Mouse (Mus musculus) embryo, embryonic 10 days (tissue): ENCODE measurements around the gene Adra1d.

ENCODE experiments used
- DNase-seq: peaks from one replicate; pipeline ENCODE4 v3.0.0-alpha.2; 2015; ENCODE audit warnings: low spot score

The Adra1d gene

DNA sequence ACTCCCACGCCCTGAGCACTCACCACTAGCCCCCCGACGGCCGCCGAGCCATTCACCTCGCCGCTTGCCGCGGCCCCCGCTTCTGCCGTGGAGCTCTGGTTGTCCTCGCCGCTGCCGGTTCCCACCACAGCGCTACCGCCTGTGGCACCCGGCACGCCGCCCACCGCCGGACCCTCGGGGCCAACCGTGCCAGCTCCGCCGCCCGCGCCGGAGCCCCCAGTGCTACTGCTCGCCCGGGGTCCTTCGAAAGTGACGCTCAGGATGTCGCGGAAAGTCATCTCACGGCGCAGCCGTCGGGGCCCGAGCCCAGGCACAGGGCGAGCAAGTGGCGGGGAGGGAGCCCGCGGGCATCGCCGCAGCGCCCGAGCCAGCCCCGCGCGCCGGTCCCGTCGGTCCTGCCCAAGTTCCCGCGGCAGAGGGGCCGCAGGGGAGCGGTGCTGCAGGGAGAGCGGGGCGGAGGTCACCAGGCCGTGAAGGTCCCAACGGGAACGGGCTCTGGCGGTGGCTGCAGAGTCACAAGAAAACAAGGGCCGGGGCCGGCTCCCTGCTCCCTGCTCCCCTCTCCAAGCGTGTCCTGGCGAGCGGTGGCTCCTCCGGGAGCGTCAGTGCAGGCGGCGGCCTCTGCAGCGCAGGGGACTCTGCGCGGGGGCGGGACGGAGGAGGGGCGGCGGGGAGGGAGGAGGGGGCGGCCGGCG, at the start of gene Adra1d:
Gene Adra1d (minus strand): TSS at position 393 of the 695 bp plus-strand sequence.
- DNase-seq = peak; percentile 44

DNA sequence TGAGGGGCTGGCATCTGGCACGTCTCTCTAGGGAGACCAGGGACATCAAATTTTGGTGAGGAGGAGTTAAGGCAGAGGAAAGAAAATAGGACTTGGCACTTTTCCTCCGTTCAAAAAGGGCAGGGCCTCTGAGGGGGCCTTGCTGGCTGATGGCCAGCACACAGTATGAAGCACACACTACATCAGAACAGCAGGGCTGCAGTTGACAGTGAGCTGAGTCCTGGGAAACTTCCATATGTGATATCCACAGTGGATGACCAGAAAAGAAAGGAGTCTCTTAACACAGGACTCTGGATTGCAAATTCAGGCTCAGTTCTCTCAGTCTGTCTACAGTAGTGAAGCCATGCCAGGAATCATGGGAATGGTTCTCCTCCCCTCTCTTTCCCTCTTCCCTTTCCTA, 39.8 kb upstream of the Adra1d start:
- no peak for DNase-seq

DNA sequence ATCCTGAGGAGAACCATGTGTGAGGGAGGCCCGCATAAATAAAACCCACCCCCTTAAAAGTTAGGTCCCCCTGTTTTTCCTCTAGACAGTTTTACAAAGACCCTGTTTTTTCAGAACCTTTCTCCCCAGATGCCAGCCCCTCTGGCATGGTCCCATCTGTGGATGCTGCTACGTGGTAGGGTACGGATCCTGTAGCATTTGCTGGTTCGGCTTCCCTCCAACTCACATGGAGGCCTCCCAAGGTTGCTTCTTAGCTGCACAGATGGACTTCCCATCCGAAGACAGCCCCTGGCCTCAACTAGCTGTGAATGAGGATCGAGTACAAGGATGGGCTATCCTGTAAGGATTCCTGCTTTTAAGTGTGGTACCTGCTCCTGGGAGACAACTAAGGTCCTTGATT, 32.8 kb upstream of the Adra1d start:
- DNase-seq = no peak

DNA sequence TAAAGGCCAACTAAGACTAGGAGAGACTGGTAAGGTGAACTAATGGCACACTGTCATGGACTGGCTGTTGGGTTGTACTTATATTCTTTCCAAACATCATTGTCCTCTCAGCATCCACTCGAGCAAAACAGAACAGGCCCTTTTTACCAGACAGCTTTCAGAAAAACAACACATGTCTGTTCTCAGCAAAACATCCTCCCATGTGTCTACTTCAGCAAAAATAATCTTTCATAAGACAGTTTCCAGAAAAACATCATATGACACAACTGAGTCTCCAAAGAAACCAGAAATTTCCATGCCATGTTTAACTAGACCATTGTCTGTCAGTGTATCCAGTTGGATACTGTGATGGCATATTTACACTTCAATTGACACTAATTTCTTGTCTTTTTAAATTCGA, 25.4 kb upstream of the Adra1d start:
- no peak for DNase-seq

DNA sequence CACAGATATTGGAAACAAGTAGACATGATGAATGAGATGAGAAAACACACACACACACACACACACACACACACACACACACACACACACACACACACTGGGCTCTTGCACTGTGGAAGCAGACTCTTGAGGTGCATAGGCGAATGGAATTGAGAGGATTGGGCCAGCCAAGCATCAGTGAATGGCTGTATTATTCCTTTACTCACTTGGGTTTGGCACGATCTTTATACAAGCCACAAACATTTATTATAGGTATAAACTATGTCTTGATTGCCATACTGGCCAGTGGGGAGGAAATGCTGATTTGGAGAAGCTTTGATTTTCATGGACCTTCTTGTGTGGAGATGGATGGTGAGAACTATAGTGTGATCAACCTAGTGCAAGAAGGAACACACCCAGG, 19.4 kb upstream of the Adra1d start:
- no peak for DNase-seq

DNA sequence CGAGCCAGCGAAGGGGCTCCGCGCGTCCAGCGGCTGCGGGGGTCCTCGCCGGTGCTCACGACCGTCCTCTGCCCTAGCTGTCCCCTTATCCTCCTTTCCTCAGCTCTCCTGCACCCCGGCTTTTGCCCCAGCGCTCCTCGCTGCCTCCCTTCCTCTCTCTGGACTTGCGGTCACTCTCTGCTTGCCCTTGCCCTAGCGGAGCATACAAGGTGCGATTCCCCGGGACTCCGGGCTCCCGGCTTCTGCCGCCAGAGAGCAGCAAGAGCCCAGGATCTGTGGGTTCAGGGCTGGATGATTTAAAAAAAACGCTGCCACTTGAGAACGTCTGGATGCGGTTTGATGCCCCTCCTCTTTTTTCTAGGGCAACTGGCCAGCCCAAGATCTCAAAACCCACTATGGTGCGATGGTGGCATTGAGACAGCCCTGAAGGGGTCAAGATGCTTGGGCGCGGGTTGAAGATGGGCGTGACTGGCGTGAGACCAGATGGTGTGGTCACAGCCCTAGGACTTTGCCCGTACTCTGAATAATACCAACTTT, 571 bp upstream of the Adra1d start:
- peak; percentile 78 for DNase-seq

DNA sequence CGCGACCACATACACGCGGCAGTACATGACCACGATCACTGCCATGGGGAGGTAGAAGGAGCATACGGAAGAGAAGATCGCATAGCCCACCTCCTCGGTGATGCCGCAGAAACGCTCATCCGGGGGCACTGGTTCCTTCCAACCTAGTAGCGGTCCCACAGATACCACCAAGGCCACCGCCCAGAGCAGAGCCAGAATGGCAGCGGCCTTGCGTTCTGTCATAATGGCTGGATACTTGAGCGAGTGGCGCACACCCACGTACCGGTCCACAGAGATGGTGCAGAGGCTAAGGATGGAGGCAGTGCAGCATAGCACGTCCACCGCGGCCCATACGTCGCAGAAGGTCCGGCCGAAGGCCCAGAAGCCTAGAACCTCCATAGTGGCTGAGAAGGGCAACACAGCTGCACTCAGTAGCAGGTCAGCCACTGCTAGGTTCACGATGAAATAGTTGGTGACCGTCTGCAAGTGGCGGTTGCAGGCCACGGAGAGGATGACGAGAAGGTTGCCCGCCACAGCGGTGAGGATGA, 676 bp downstream of the Adra1d start:
- DNase-seq = no peak

DNA sequence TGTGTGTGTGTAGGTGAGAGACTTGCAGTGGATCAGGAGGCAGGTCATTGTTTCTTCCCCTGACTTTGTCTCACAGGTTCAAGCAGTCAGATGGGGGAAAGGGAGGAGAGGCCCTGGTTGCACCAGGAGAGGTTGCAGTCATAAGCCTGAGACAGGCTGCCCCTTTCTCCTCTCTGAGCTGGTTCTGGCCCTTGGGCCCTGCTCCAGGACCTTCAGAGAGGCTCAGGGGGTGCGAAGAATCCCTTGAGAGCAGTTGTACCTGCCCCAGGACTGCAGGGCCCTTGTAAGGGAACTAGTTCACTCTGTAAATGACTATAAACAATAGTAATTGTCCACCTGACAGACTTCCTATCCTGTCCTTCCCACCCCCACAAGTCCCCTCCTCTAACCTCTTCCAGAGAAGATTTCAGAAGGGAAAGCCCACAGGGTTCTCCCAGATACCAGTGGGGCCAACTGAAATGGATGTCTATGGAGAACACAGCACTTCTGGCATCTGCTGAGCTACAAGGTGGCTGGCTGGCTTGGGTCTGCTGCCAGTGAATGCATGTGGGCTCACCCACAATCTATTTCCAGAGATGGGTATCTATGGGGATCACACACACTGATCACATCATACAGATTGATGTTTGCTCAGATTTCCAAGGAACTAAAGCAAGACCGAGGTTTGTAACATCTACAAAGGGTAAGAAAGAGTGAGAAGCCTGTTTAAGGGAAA, 1.7 kb downstream of the Adra1d start:
- no peak for DNase-seq

DNA sequence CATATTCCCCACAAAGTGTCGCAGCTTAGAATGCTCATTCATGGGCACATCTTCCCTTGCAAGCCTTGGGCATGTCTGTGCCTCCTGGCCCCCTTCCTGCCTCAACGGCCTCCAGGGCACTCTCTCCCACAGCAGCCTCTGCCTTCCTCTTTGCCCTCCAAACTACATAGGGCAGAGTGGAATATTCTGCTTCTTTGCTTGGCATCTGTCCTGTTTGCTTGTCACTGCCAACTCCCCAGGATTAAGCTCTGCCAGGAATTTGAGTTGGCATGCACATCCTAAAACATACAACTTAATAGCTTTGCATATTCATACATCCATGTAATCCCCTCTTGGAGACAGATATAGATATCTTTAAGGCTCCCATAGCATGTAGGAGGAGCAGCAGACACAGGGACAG, 4.2 kb downstream of the Adra1d start:
- no peak for DNase-seq

DNA sequence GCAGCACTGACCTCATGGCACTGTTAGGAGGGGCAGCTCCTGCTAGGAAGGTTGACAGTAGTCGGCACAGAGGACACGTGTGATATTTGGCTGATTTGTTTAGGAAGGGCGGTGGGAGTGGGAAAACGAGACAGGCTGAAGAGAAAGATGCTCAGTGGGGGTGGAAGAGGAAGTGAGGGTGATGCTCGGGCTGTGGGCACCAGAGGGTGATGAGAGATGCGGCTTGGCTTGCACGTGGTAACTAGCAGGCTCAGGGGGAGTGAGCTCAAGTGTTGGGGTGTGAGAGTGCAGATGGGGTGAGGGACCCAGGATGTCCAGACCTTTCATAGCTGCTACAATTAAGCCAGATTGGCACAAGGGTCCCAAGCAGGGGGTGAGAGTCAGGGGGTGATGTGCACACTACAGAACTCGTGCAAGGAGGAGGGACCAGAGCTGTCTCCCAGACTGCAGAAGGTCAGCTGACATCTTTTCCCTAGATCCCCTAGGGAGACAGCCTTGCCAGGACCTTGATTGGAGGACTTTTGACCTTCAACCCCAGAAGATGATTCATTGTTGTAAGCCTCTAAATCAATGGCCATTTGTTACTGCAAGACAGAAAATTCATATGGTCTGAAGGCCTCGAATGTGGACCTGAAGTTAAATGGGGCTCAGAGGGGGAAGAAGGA, 9.2 kb downstream of the Adra1d start:
- DNase-seq = no peak

DNA sequence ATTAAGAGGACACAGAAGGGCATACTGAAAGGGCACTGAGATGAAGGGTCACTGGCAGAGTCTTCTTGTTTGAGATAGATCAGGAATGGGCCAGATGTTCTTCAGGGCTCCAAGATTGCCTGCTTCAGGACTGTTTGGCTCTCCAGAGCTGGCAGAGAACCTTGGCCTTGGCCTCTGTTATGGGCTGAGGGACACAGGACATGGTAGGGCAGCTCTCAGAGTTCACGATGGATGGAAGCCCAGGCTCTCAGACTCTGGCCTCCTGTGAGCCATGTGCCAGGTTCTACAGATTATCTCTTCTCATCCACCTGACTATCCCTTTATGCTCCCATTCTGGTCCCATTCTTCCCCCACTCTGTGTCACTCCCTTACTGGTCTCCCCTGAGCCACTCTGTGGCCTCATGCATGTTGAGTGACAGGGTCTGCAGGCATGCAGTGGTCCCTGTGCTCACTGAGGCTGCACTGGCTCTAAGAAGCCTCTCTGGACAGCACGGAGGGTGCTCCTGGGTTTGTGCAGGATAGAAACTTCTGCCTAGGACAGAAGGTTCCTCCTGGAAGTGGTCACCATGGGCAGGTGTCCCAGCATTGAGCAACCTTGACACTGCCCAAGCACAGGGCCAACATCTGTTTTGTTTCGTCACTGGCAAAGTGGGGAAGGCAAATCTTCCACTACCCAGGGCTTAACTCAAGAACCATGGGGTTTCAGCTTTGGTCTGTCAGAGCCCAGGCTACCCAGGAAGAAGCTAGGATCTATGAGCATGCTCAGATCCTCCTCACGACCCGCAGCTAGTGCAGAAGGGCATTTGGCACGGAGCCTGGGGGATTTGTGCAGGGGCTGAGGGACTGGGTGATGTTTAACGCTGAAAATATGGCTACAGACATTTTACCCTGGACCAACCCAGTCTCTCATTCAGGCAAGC, 10.1 kb downstream of the Adra1d start:
- DNase-seq = no peak

DNA sequence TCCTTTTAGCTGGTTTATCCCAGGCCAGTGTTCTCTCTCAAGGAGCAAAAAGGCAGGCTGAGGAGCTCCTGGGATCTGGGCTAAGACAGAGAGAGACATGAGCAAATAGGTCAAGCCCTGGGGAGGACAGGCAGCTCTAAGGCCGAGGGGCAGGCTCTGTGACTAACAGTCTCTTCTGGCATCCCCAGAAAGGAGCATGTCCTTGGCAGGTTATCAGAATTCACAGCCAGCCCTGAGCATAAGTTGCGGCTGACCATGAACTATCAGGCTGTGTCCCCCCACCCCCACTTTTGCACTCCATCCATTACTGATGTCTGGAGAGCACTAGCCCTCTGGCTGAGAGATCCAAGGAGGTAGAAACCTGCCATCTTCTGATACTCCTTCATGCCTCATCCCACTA, 11.2 kb downstream of the Adra1d start:
- no peak for DNase-seq

DNA sequence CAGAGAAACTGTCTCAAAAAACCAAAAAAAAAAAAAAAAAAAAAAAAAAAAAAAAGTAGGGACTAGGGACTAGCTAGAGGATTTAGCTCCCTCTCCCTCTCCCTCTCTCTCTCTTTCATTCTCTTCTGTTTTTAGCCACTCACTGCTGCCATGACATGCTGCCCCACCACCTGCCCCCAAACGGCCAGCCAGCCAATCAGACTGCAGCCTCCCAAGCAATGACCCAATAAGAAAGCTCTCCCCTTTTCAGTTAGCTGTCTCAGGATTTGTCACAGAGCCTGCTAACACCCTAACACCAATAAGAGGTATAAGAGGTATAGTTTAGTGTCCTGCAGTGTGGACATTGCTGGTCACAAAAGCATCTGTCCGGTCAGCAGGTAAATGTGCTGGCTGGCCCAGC, 11.6 kb downstream of the Adra1d start:
- DNase-seq = no peak

DNA sequence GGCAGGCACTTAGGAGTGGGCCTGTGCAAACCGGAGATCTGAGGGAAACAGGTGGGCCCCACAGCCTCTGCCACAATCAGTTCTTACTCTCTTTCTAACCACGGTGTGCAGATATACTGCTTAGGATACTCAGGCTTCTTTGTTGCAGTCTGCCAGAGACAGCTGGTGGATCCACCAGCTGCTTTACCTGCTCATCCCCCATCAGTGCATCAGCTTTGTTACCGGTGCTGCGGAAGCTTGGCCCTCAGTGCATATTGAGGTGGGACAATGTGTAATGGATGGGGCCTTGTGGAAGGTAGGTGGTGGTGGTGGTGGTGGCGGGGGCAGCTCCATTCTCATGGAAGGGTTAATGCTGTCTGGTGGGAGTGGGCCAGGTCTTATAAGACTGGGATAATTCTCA, 13.0 kb downstream of the Adra1d start:
- no peak for DNase-seq

DNA sequence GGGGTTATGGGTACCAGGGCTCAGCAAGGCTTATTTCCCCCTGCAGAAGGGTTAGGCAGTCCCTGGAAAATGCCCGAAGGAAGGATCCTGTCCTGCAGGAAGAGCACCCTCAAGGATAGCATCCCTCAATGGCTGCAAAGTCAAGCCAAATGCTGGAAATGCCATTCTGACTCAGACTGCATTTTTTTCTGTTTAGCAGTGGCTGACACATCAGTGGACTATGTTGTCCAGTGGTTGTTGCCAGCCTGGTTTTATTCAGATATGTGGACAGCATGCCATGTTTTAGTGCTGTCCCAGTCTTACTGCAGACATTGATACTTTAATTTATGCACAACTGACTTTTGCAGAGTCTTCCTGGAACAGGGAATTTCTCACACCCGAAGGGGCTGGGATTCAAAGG, 13.8 kb downstream of the Adra1d start:
- DNase-seq = no peak

DNA sequence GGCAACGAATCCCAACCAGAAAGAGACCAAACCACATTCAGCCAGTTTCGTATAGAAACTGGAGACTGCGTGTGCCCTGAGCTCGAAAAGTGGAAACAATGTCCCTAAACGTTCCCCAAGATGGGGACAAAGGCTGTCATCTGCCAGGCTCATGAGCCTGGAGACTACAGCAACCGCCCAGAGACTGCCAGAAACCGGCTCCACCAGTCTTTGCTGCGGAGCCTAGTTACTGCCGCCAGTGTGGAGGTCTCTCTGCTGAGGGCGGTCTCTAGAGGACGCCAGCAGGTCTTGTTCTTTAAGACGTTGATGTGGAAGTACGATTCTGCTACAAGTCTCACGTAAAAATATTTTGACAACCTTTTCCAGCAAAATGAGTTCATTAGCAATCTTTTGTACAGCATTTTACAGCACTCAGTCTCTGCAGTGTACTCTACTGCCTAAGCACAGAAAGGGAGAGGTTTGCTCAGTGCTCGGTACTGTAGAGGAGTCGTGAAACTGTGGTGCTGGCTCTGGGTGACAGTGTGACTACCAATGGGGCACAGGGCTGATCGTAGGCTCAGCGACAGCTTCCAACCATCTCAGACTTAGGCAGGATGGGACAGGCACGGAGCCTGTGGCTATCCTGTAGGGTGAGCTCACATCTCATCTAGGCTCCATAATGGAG, 15.2 kb downstream of the Adra1d start:
- DNase-seq = peak; percentile 35

DNA sequence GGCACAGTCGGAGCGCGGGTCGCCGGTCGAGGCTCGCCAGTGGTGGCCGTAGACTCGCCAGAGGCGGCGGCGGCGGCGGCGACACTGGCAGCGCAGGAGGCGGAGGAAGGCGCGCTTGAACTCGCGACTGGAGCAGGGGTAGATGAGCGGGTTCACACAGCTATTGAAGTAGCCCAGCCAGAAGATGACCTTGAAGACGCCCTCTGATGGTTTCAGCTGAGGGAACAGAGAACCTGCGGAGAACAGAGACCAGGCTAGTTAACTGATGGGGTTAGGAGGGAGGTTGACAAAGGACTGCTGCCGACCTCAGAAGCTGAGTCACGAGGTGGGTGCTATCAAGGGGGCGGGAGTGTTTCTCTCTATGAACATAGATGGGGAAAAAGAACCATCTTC, 15.8 kb downstream of the Adra1d start:
- no peak for DNase-seq

DNA sequence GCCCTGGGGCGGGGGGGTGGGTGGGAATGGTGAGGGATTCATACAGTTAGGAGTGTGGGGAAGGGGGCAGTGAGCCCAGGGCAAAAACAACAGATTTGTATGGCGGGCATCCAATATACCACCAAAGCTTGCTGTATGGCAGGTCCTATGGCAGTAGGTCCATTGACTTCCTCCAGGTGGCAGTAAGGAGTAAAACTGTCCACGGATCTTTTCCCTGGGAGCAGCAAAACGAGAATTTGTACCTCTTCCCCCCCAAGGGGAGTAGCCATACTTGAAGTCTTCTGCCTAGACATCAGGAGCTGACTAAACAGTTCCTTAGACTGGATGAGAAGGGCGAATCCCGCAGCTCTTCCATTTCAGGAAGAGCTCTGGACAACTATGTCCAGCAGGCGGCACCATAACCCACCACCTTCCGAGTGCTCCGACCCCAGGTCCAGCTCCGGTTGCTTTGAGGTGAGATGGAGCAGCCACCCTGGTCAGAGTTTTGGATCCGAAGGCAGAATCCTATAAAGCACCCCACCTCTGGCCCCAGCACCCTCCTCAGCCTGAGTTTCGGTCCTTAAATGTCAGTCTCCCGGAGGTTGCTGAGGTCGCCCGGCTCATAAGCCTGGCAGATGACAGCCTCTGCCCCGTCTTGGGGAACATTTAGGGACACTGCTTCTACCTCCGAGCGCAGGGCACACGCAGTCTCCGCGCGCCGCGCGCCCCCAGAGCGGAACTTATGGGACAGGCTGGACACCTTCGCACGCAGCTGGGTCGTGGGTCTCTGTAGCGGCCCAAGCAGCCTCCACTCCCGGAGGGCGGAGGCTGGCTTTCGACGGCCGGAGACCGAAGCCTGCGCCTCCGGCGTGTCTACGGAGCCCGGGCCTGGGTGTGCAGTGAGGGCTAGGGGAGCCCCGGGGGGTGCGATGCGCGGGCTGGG, 16.4 kb downstream of the Adra1d start:
- peak; percentile 80 for DNase-seq

DNA sequence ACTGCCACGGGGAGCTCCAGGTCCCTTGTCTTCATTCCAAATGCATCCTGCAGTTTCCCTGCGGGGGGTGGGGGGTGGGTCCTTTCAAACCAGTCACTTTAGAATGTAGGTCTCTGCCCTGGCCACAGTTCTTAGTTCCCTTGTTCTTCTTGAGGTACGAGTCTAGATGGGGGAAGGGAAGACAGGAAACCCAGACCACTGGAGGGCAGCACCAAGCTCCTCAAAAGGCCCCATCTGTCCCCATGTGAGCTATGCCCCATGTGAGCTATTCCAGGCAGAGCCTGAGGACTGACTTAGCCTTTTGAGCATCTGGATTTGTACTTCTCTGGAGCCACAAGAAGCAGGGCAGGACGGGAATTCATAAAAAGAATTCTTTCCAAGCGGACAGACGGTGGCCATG, 19.6 kb downstream of the Adra1d start:
- DNase-seq = peak; percentile 52

DNA sequence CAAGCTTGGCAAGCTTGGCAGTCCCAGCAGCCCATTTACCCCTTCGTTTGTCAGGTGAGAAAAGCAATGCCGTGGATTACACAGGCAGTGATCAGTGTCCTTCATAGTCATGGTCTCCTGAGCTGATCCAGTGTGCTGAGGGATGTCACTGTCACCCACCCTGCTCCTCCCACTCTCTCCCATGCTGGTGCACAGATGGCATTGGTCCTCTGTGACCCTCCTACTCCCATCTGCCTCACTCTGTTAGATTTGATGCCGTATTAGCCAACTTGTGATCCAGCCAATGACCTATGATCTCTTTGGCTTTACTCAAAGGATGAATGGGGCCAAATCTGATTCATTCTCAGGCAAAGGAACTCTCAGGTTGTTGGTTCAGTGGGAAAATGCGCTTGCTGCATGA, 20.4 kb downstream of the Adra1d start:
- DNase-seq = no peak
